Mouse (Mus musculus): ENCODE data around the gene Nhlrc2. TPM values are rescaled to one million over a fixed set of nuclear protein-coding genes. Genes with fewer than 3 reads are reported as not detected.

The Nhlrc2 gene
- polyA plus RNA-seq, 1 experiment from 2014 or later: 12.5 TPM

- H3K9ac ChIP-seq: no peak overlapping the region
- H3K27ac ChIP-seq (replicated peaks): peak overlapping the region; percentile 77
- no peak overlapping the region for H3K4me3 ChIP-seq
- no peak; the same call in 1 of the 2 replicates for ATAC-seq (ENCODE audit: extremely low read depth, insufficient number of reproducible peaks, low FRiP score, low TSS enrichment)
- H3K36me3 ChIP-seq: peaks cover 77% of the 10 kb centered on the region
- peaks cover 26% of the 10 kb centered on the region for H3K4me1 ChIP-seq
- 70% methylated on average over 6 of the region's 6 CpGs for WGBS
- no peaks in the 10 kb centered on the region for H3K27me3 ChIP-seq (replicated peaks)
- H3K4me2 ChIP-seq: no peak overlapping the region
- H3K9me3 ChIP-seq: no peaks in the 10 kb centered on the region
Observed at GRCm38 (mm10) chr19:56589008-56589407, 40.9 kb downstream of the Nhlrc2 start.

- Histone ChIP-seq H3K27ac (replicated peaks) (no peak overlapping the region), H3K27me3 (replicated peaks) (no peaks in the 10 kb centered on the region), H3K4me2 (no peak overlapping the region), H3K9me3 (no peaks in the 10 kb centered on the region), H3K36me3 (peaks cover 77% of the 10 kb centered on the region), H3K4me3 (no peak overlapping the region), H3K4me1 (peaks cover 26% of the 10 kb centered on the region), H3K9ac (no peak overlapping the region)
- no peak for ATAC-seq (ENCODE audit: extremely low read depth, insufficient number of reproducible peaks, low FRiP score, low TSS enrichment)
- whole genome bisulfite sequencing: 96% methylated on average over 5 of the region's 5 CpGs
Observed at GRCm38 (mm10) chr19:56589455-56589854, 41.4 kb downstream of the Nhlrc2 start.

- Histone ChIP-seq H3K4me2 (no peak overlapping the region), H3K27ac (replicated peaks) (no peak overlapping the region), H3K27me3 (replicated peaks) (no peaks in the 10 kb centered on the region), H3K9me3 (no peaks in the 10 kb centered on the region), H3K9ac (no peak overlapping the region), H3K4me1 (peaks cover 24% of the 10 kb centered on the region), H3K36me3 (peaks cover 82% of the 10 kb centered on the region), H3K4me3 (no peak overlapping the region)
- ATAC-seq (ENCODE audit: extremely low read depth, insufficient number of reproducible peaks, low FRiP score, low TSS enrichment): no peak
- WGBS: 83% methylated on average over 3 of the region's 3 CpGs
Observed at GRCm38 (mm10) chr19:56590250-56590649, 42.2 kb downstream of the Nhlrc2 start.

- Histone ChIP-seq H3K36me3 (peaks cover 90% of the 10 kb centered on the region), H3K9me3 (no peaks in the 10 kb centered on the region), H3K4me2 (no peak overlapping the region), H3K27me3 (replicated peaks) (no peaks in the 10 kb centered on the region), H3K27ac (replicated peaks) (no peak overlapping the region), H3K4me1 (peaks cover 23% of the 10 kb centered on the region), H3K9ac (no peak overlapping the region), H3K4me3 (no peak overlapping the region)
- ATAC-seq (ENCODE audit: extremely low read depth, insufficient number of reproducible peaks, low FRiP score, low TSS enrichment): no peak
- 94% methylated on average over 9 of the region's 9 CpGs for WGBS
Observed at GRCm38 (mm10) chr19:56592472-56592871, 44.4 kb downstream of the Nhlrc2 start.

GRCm38 (mm10) chr19:56599996-56600395 is 51.9 kb downstream of the Nhlrc2 start:
- no peak overlapping the region for H3K27ac ChIP-seq (replicated peaks)

GRCm38 (mm10) chr19:56600797-56601196 is 52.7 kb downstream of the Nhlrc2 start:
- no peak overlapping the region for H3K4me3 ChIP-seq
- peak overlapping the region; percentile 68; the same call in 1 of the 2 replicates for H3K27ac ChIP-seq (replicated peaks)
- 0 out of 2 replicates have a peak overlapping the region, but pooled peaks have one; percentile 19 for H3K9ac ChIP-seq
- H3K27me3 ChIP-seq (replicated peaks): no peaks in the 10 kb centered on the region
- no peak overlapping the region for H3K4me2 ChIP-seq
- H3K4me1 ChIP-seq: peaks cover 44% of the 10 kb centered on the region
- no peak for ATAC-seq (ENCODE audit: extremely low read depth, insufficient number of reproducible peaks, low FRiP score, low TSS enrichment)
- 68% methylated on average over 7 of the region's 7 CpGs for WGBS
- peaks cover 39% of the 10 kb centered on the region for H3K36me3 ChIP-seq
- 0 out of 2 replicates have a peak, but pooled peaks cover 4% of the 10 kb centered on the region for H3K9me3 ChIP-seq

More at GRCm38 (mm10) chr19:56599996-56600395, 51.9 kb downstream of the Nhlrc2 start:
- Histone ChIP-seq H3K36me3 (peaks cover 47% of the 10 kb centered on the region), H3K27me3 (replicated peaks) (no peaks in the 10 kb centered on the region), H3K9ac (no peak overlapping the region), H3K4me1 (peaks cover 44% of the 10 kb centered on the region), H3K4me3 (no peak overlapping the region), H3K4me2 (no peak overlapping the region), H3K9me3 (0 out of 2 replicates have a peak, but pooled peaks cover 3% of the 10 kb centered on the region)
- ATAC-seq (ENCODE audit: extremely low read depth, insufficient number of reproducible peaks, low FRiP score, low TSS enrichment): no peak
- WGBS: 53% methylated on average over 3 of the region's 3 CpGs

GRCm38 (mm10) chr19:56601901-56602347 is 53.9 kb downstream of the Nhlrc2 start:
- 57% methylated on average over 15 of the region's 15 CpGs for WGBS
- Histone ChIP-seq H3K9me3 (0 out of 2 replicates have a peak, but pooled peaks cover 4% of the 10 kb centered on the region), H3K4me2 (peak overlapping the region; percentile 12; the same call in 1 of the 2 replicates), H3K9ac (no peak overlapping the region), H3K36me3 (peaks cover 29% of the 10 kb centered on the region), H3K27me3 (replicated peaks) (no peaks in the 10 kb centered on the region), H3K27ac (replicated peaks) (peak overlapping the region; percentile 68), H3K4me3 (no peak overlapping the region), H3K4me1 (peaks cover 44% of the 10 kb centered on the region)
- no peak for ATAC-seq (ENCODE audit: extremely low read depth, insufficient number of reproducible peaks, low FRiP score, low TSS enrichment)

- H3K9me3 ChIP-seq: 0 out of 2 replicates have a peak, but pooled peaks cover 4% of the 10 kb centered on the region
- H3K9ac ChIP-seq: no peak overlapping the region
- no peaks in the 10 kb centered on the region for H3K27me3 ChIP-seq (replicated peaks)
- H3K4me3 ChIP-seq: no peak overlapping the region
- H3K4me1 ChIP-seq: peaks cover 8% of the 10 kb centered on the region
- no peaks in the 10 kb centered on the region for H3K36me3 ChIP-seq
- no peak overlapping the region for H3K27ac ChIP-seq (replicated peaks)
- no peak overlapping the region for H3K4me2 ChIP-seq
- no peak for ATAC-seq (ENCODE audit: extremely low read depth, insufficient number of reproducible peaks, low FRiP score, low TSS enrichment)
- WGBS: 36% methylated on average over 5 of the region's 5 CpGs
Observed at GRCm38 (mm10) chr19:56608946-56609345, 60.9 kb downstream of the Nhlrc2 start.

GRCm38 (mm10) chr19:56614131-56614530 is 66.1 kb downstream of the Nhlrc2 start:
- Histone ChIP-seq H3K9ac (no peak overlapping the region), H3K27me3 (replicated peaks) (0 out of 2 replicates have a peak, but pooled peaks cover 4% of the 10 kb centered on the region), H3K9me3 (no peaks in the 10 kb centered on the region), H3K4me2 (no peak overlapping the region), H3K4me1 (peaks cover 5% of the 10 kb centered on the region; the same call in 1 of the 2 replicates), H3K27ac (replicated peaks) (no peak overlapping the region), H3K4me3 (no peak overlapping the region), H3K36me3 (no peaks in the 10 kb centered on the region)
- WGBS: 84% methylated on average over 5 of the region's 5 CpGs
- ATAC-seq (ENCODE audit: extremely low read depth, insufficient number of reproducible peaks, low FRiP score, low TSS enrichment): no peak

GRCm38 (mm10) chr19:56618845-56619244 is 70.8 kb downstream of the Nhlrc2 start:
- H3K36me3 ChIP-seq: no peaks in the 10 kb centered on the region
- 0 out of 2 replicates have a peak, but pooled peaks cover 10% of the 10 kb centered on the region for H3K4me1 ChIP-seq
- no peak overlapping the region for H3K27ac ChIP-seq (replicated peaks)
- 69% methylated on average over 9 of the region's 9 CpGs for WGBS
- H3K4me2 ChIP-seq: no peak overlapping the region
- H3K9ac ChIP-seq: no peak overlapping the region
- no peak overlapping the region for H3K4me3 ChIP-seq
- H3K9me3 ChIP-seq: no peaks in the 10 kb centered on the region
- H3K27me3 ChIP-seq (replicated peaks): 0 out of 2 replicates have a peak, but pooled peaks cover 4% of the 10 kb centered on the region
- no peak for ATAC-seq (ENCODE audit: extremely low read depth, insufficient number of reproducible peaks, low FRiP score, low TSS enrichment)

- Histone ChIP-seq H3K27ac (replicated peaks) (no peak overlapping the region), H3K36me3 (no peaks in the 10 kb centered on the region), H3K27me3 (replicated peaks) (0 out of 2 replicates have a peak, but pooled peaks cover 4% of the 10 kb centered on the region), H3K9ac (no peak overlapping the region), H3K9me3 (no peaks in the 10 kb centered on the region), H3K4me3 (no peak overlapping the region), H3K4me2 (no peak overlapping the region), H3K4me1 (0 out of 2 replicates have a peak, but pooled peaks cover 10% of the 10 kb centered on the region)
- 44% methylated on average over 4 of the region's 4 CpGs for WGBS
- ATAC-seq (ENCODE audit: extremely low read depth, insufficient number of reproducible peaks, low FRiP score, low TSS enrichment): no peak
Observed at GRCm38 (mm10) chr19:56619546-56619945, 71.5 kb downstream of the Nhlrc2 start.

- H3K36me3 ChIP-seq: no peaks in the 10 kb centered on the region
- ATAC-seq (ENCODE audit: extremely low read depth, insufficient number of reproducible peaks, low FRiP score, low TSS enrichment): no peak
- no peak overlapping the region for H3K9ac ChIP-seq
- H3K4me1 ChIP-seq: 0 out of 2 replicates have a peak, but pooled peaks cover 10% of the 10 kb centered on the region
- no peak overlapping the region for H3K27ac ChIP-seq (replicated peaks)
- 0 out of 2 replicates have a peak, but pooled peaks cover 4% of the 10 kb centered on the region for H3K27me3 ChIP-seq (replicated peaks)
- no peaks in the 10 kb centered on the region for H3K9me3 ChIP-seq
- H3K4me3 ChIP-seq: no peak overlapping the region
- H3K4me2 ChIP-seq: no peak overlapping the region
- WGBS: 78% methylated on average over 7 of the region's 7 CpGs
Observed at GRCm38 (mm10) chr19:56621876-56622275, 73.8 kb downstream of the Nhlrc2 start.

Data from heart, embryonic 13.5 days (tissue).